Mouse (Mus musculus) intestine, postnatal 0 days (tissue): Measurements from ENCODE around the gene Chrne. TPM values are rescaled to one million over a fixed set of nuclear protein-coding genes. Genes with fewer than 3 reads are reported as not detected.

Experiments
- ATAC-seq: fragments of 200-750 bp; cut with Nextera tagmentation; 2 replicates; pipeline ENCODE4 v1.8.0; 2017; ENCODE audit warnings: mild to moderate bottlenecking, moderate TSS enrichment, moderate library complexity
- H3K27ac ChIP-seq: fragments of 300-500 bp; sonication (generic); 2 replicates; pipeline ENCODE4 v1.5.1; 2014; ENCODE audit warnings: mild to moderate bottlenecking, low read depth, low read length, moderate library complexity
- H3K27me3 ChIP-seq: fragments of 300-500 bp; sonication (generic); replicated peaks from 2 replicates; pipeline ENCODE4 v1.6.1; 2014; ENCODE audit warnings: low read length, mixed read lengths; ENCODE audit not compliant: control insufficient read depth, insufficient read depth
- H3K36me3 ChIP-seq: fragments of 300-500 bp; sonication (generic); 2 replicates; pipeline ENCODE4 v1.6.1; 2014; ENCODE audit warnings: mild to moderate bottlenecking, moderate library complexity; ENCODE audit not compliant: control insufficient read depth, insufficient read depth
- H3K4me1 ChIP-seq: fragments of 300-500 bp; sonication (generic); replicated peaks from 2 replicates; pipeline ENCODE4 v1.6.1; 2014; ENCODE audit warnings: antibody characterized with exemption, low read length, mixed read lengths; ENCODE audit not compliant: control insufficient read depth, insufficient read depth
- H3K4me2 ChIP-seq: fragments of 300-500 bp; sonication (generic); replicated peaks from 2 replicates; pipeline ENCODE4 v1.6.1; 2014; ENCODE audit warnings: low read depth, mild to moderate bottlenecking, moderate library complexity
- H3K4me3 ChIP-seq: fragments of 300-500 bp; sonication (generic); 2 replicates; pipeline ENCODE4 v1.5.1; 2014; ENCODE audit warnings: low read depth, low read length
- H3K9ac ChIP-seq: fragments of 300-500 bp; sonication (generic); 2 replicates; pipeline ENCODE4 v1.6.1; 2014; ENCODE audit warnings: mild to moderate bottlenecking, low read depth, low read length
- H3K9me3 ChIP-seq: fragments of 300-500 bp; sonication (generic); 2 replicates; pipeline ENCODE4 v1.6.1; 2016; ENCODE audit warnings: mixed run types; ENCODE audit not compliant: control insufficient read depth
- CTCF ChIP-seq: sonication (generic); IDR thresholded peaks from 2 replicates; pipeline ENCODE4 v1.5.1; 2016; ENCODE audit warnings: low read depth, mild to moderate bottlenecking, control low read depth, antibody characterized with exemption, moderate library complexity
- whole genome bisulfite sequencing: fragments of 180-500 bp; shearing (Covaris S2); extraction: QIAGEN DNeasy Blood & Tissue Kit; methylation state at CpG from one replicate; pipeline ENCODE4 v1.1.7; 2014; 5-methylcytosine and 5-hydroxymethylcytosine counted together
- polyA plus RNA-seq: library from polyadenylated mRNA; unstranded; fragments of >200 nt; fragmentation: Nextera tagmentation; extraction: Ambion mirVana; gene quantifications from 2 replicates; pipeline ENCODE4 v1.2.1, GENCODE M21; 2015

Chrne gene
- polyA plus RNA-seq, 1 experiment from 2014 or later: 0.12 TPM

- WGBS: 45% methylated on average over 4 of the region's 4 CpGs
- Histone ChIP-seq H3K4me1 (peaks cover 8% of the 10 kb centered on the region; the same call in 1 of the 2 replicates), H3K9ac (peak overlapping the region; percentile 94; the same call in 1 of the 2 replicates), H3K4me2 (peak overlapping the region; percentile 91), H3K36me3 (peaks cover 45% of the 10 kb centered on the region), H3K4me3 (peak overlapping the region; percentile 77), H3K27me3 (no peaks in the 10 kb centered on the region), H3K27ac (peak overlapping the region; percentile 98), H3K9me3 (no peaks in the 10 kb centered on the region)
- TF ChIP-seq CTCF: no peak
- ATAC-seq: no peak
These were observed 29.5 kb upstream of the Chrne start for GRCm38 (mm10) chr11:70648512-70648911.

- H3K27ac ChIP-seq: peak overlapping the region; percentile 98
- WGBS: 2% methylated on average over 28 of the region's 28 CpGs
- H3K4me1 ChIP-seq: peaks cover 8% of the 10 kb centered on the region; the same call in 1 of the 2 replicates
These were observed 28.9 kb upstream of the Chrne start for GRCm38 (mm10) chr11:70647716-70648420.

DNA sequence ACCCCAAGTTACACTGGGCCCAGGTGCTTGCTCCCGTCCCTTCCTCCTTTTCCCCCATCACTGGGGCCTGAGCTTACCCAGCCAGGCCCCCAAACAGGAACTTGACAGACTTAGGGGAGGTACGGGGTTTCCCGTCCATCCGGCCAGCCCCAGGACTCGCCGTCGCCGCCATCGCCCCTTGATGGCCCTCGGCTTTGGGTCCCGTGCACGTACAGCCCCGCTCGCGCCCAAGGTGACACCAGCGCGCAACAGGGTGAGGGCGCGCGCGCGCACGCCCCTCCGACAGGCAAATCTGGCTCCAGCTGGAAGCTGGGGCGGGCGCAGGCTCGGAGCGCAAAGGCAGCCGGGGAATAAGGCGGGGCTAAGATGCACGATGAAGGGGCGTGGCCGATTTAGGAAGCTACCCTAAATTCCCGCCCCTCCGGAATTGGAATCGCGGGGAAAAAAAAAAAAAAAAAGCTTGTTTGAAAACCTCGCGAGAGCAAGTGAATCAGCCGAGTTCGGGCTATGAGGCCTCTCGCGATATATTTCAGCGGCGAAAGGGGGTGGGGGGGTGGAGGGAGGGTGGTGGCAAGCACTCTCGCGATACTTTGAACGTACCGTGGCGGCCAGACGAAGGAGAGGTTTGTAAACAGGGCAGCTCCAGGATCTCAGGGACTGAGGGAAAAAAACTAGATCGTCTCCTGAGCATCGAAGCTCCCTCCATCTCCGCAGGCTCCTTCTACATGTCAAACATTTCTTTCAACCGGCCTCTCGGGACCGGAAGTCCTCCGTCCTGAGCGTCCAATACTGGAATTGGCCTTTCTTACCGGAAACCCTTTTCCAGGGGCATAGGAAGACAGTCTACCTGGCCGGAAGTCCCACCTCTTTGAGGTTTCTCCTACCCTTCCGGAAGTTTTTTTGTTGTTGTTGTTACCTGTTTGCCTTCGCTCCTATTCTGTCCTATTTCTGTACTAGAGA, 28.0 kb upstream of the Chrne start, which contains the start of the genes Rnf167 and Slc25a11:
Gene Rnf167, plus strand, starts transcription at position 545 of the 960 bp plus-strand sequence.
Gene Slc25a11, minus strand, starts transcription at position 789 of the 960 bp plus-strand sequence.
- WGBS: under 1% methylated on average over 61 of the region's 63 CpGs
- Histone ChIP-seq H3K36me3 (peaks cover 33% of the 10 kb centered on the region), H3K9ac (peak within 1 kb of the TSS; percentile 94), H3K27ac (peak within 1 kb of the TSS; percentile 98), H3K4me2 (peak within 1 kb of the TSS; percentile 91), H3K4me3 (peak within 1 kb of the TSS; percentile 77), H3K4me1 (peaks cover 8% of the 10 kb centered on the region; the same call in 1 of the 2 replicates), H3K9me3 (no peaks in the 10 kb centered on the region), H3K27me3 (no peaks in the 10 kb centered on the region)
- TF ChIP-seq CTCF: peak; percentile 47
- peak; percentile 82 for ATAC-seq

More at GRCm38 (mm10) chr11:70647716-70648420, 28.9 kb upstream of the Chrne start:
- peak; percentile 5 for ATAC-seq
- H3K9me3 ChIP-seq: no peaks in the 10 kb centered on the region
- H3K4me2 ChIP-seq: peak overlapping the region; percentile 91
- H3K9ac ChIP-seq: peak overlapping the region; percentile 94
- peak overlapping the region; percentile 77 for H3K4me3 ChIP-seq
- TF ChIP-seq CTCF: no peak
- H3K36me3 ChIP-seq: peaks cover 42% of the 10 kb centered on the region
- no peaks in the 10 kb centered on the region for H3K27me3 ChIP-seq

GRCm38 (mm10) chr11:70646259-70646555, 27.2 kb upstream of the Chrne start:
- peak; percentile 3; the same call in 1 of the 2 replicates for ATAC-seq
- H3K9me3 ChIP-seq: no peaks in the 10 kb centered on the region
- peak overlapping the region; percentile 78 for H3K9ac ChIP-seq
- peak overlapping the region; percentile 91 for H3K4me2 ChIP-seq
- WGBS: 8% methylated on average over 3 of the region's 3 CpGs
- H3K4me3 ChIP-seq: peak overlapping the region; percentile 77
- H3K27ac ChIP-seq: peak overlapping the region; percentile 98
- H3K4me1 ChIP-seq: peaks cover 8% of the 10 kb centered on the region; the same call in 1 of the 2 replicates
- TF ChIP-seq CTCF: no peak
- no peaks in the 10 kb centered on the region for H3K27me3 ChIP-seq
- H3K36me3 ChIP-seq: peaks cover 28% of the 10 kb centered on the region

- Histone ChIP-seq H3K9ac (peak overlapping the region; percentile 78), H3K9me3 (no peaks in the 10 kb centered on the region), H3K4me2 (peak overlapping the region; percentile 91), H3K27ac (peak overlapping the region; percentile 98; the same call in 1 of the 2 replicates), H3K4me3 (peak overlapping the region; percentile 77), H3K4me1 (peaks cover 5% of the 10 kb centered on the region; the same call in 1 of the 2 replicates), H3K36me3 (peaks cover 23% of the 10 kb centered on the region), H3K27me3 (no peaks in the 10 kb centered on the region)
- no peak for ATAC-seq
- no peak for TF ChIP-seq CTCF
- 85% methylated on average over 12 of the region's 12 CpGs for WGBS
These were observed 26.6 kb upstream of the Chrne start for GRCm38 (mm10) chr11:70645461-70646258.
